Mouse (Mus musculus) A20 (cell line): ENCODE results near the gene Peli1.

Experiments used
- DNase-seq: peaks from one replicate; pipeline ENCODE4 v3.0.0-alpha.2; 2011; ENCODE audit warnings: low read depth, low spot score

The Peli1 gene

DNA sequence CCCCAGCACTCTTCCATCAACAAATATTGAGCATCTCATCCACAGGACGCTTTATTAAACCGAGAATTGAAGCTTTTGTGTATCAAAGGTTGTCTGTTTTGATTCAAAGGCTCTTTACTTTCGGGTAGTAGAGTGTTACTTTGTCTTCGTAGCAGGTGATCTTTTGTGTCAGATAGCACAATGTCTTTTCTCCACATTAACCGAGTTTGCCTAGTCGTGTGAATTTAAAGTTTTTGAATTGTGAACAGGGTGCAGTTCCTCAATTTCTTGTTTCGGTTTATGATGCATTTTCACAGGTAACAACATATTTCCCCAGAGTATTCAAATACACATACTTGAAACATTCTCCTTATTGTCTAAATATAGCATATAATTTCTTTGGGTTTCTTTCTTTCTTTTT lies 1.5 kb downstream of the Peli1 start:
- peak; percentile 81 for DNase-seq

DNA sequence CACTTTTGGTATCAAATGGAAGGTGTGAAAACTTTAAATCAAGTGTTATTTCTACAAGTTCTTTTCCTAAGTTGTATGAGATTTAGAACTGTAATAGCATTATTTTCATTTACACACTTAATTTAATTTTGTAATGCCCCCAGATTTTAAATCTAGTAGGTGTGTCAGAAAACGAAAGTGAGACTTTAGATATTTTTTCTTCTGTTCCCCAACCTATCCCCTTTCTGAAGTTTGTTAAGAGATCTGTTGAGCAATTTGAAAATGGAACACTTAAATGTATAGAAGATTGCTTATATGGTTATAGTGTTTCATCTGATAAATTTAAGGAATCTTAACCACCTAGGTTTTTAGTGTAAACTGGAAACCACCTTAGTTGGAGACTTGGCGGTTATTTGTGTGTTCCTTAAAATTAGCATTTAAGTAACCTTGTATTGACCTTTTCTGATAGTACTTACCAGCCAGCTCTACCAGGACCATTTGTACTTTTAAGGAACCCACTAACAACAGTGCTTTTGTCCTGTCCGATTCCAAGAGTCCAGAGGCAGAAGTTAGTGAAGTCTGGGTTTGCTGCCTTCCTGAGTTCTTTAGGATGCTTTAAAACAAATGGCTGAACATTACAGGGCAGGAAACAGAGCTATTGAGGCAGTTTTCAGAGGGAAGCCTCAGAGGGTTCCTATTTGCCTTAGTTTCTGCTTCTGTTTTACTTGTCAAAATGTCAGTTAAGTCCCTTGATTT lies 2.2 kb downstream of the Peli1 start:
- peak; percentile 58 for DNase-seq

DNA sequence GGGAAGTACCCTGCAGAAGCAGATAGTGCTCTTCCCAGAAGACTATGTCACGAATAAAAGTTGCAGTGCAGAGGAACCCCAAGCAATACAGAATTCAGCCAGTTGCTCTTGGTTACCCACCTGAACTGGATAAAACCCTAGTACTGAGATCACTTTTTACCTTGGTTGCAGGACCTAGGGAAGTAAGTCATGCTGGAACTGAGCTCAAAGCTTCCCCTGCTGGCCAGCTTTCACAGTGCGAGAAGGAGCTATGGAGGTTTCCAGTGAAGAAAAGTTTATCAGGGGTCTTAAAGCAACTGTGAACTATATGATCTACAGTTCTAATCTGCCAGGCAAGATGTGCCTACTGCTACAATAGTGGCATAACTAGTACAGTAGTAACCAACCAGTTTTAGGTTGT lies 5.5 kb downstream of the Peli1 start:
- DNase-seq: peak; percentile 37

DNA sequence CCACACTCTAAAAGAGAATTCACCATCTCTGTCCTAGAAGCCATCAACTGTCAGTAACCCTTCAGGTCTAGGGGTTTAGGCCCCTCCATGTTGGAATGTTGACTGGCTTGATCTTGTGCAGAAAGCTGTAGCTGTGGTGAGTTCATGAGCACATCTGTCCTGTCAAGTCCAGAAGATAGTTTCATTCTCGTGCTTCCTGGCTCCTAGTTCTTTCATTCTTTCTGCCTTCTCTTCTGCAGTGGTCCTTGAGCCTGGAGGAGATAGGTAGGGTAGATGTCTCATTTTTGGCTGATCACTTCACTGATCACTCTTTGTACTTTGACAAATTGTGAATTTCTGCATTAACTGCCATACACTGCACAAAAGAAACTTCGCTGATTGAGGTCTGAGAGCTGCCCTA lies 7.4 kb downstream of the Peli1 start:
- DNase-seq: no peak

DNA sequence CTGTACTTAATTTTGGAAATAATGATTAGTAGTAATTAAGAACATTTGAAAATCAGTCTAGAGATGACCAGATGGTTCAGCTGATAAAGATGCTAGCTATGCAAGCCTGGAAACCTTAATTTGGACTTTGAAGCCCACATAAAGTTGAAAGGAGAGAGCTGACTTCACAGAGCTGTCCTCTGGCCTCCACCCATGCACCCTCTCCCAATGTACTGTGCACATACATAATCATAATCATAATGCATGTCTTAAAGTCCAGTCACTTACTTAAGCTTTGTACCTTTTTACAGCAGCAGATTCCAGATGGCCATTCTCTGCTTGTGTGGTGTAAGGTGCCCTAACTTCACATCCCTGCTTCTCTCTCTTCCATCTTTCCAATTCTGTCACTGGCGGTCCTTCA lies 9.6 kb downstream of the Peli1 start:
- DNase-seq: no peak

DNA sequence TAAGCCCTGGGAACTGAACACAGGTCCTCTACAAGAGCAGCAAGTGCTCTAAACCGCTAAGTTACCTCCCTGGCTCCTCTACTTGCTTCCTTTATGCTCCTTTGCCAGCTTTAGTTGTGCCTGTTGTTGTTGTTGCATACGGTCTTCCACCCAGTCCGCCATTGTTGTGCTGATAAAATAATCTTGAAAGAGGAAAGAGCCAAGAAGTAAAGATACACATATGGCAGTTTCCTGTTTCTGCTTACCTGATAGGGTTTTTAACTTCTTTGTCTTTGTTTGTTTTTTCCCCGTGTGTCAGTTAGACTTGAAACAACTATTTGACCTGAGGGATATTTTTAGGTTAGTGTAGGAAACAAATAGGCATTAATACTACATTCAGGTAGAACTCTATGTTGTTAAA lies 10.2 kb downstream of the Peli1 start:
- no peak for DNase-seq

DNA sequence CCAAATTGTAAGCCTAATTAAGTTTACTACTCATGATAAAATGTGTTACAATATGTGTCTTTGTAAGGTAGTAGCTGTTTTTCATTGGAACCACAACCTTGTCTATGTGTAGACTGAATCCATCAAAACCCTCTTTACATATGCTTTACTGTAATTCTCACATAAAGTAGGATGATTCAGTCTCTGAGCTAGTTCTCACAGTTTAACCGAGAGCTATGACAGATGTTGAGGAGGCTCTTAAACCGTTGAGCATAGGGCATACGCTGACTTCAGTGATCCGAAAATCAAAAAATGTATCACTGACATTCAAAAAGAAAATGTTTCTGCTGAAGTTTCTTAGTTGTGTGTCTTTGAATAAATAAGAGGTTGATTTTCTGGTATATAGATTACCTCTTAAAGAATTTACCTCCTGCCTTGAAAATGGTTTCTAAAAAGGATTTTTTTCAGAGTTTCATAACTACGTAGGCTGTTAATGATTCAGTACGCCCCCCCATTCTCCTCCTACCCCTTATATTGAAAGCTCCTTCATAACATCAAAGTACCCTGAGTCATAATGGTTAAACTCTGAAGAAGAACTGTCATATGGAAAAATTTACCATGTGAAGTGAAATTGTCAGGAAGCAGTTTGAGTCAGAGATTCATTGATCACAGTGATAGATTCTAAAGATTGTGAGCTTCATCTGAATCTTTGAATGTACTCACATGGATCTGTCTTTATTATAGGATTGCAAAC lies 11.3 kb downstream of the Peli1 start:
- no peak for DNase-seq

DNA sequence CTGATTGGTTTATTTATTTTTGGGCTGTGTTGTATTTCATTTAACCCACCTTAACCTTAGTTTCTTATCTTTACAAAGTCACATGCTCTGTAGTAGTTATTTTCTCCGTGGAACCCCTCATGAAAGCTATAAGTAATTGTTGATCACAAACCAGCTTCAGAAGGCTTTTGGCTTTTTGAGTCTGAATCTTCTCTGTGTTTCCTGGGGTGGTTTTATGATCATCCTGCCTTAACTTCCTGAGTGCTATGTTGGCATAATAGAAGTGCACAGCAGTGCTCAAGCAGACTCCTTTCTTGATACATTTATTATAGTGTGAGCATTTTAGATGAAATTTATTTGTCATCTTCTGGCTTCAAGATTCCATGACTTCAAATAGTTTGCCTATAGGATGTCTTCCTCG lies 12.1 kb downstream of the Peli1 start:
- no peak for DNase-seq

DNA sequence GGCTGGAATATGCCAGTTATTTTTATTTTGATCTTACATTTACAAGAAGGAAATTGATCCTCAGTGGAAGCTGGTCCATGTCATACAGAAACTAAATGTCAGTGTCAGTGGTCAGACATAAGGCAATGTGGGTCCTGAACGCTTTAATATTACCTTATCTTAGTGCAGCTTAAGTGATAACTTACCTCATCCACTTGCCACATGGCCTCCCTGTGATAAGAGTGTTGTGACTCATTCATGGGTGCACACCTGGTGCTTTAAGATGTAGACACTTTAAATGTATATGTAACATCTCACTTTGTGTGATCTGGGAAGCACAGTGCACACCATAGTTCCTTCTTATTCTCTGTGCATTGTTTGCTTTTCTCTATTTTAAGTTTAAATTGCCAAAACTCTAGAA lies 14.3 kb downstream of the Peli1 start:
- DNase-seq: no peak

DNA sequence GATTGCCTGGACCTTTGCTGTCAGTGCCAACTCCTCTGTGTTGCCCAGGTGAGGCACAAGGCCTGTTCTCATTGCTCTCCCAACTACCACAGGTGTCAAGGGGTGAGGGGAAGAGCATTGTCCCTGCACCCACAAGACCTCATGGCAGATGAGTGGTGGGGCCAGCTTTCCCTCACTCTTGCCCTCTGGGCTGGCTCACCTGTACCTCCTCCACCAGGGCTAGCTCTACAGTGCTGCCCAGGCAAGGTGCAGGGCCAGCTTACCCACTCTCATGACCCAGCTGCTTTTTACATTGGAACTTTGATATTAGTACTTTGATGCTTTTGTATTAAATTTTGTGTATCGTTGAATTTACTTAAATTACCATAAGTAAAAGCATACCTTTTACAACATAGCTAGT lies 16.0 kb downstream of the Peli1 start:
- DNase-seq: no peak

DNA sequence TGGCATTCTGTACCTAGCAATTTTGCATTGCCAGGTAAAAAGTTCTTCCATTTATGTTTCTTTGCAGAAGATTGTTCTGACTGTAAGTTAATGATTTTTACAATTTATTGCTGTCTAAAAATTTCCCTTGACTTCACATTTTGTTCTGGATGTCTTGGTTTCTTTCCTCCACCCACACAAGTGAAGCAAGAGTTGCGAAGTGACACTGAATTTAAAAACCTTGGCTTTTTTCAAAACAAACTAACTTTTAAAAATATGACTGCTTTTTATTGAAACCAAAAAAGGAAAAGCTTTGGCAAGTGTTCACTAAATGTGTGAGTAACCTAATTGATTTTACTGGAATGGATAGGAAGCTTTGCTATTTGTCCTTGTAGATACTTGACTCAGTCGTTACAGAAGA lies 18.2 kb downstream of the Peli1 start:
- no peak for DNase-seq

DNA sequence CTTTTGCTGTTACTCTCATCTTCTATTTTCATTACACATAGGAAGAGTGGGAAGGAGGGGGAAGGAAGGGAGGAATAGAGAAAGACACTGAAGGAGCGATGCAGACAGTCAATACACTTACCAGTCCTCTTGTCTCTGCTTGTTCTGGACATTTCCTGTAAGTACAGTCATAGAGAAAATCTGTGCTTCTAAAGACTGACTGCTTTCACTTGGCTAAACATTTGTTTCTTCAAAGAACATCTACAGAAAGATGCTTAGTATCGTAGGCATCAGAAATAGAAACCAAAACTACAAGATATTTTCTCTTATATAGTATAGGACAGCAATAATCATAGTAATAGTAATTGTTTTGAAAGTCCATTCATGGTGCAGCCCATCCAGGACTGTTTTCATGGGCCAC lies 23.4 kb downstream of the Peli1 start:
- DNase-seq: no peak

DNA sequence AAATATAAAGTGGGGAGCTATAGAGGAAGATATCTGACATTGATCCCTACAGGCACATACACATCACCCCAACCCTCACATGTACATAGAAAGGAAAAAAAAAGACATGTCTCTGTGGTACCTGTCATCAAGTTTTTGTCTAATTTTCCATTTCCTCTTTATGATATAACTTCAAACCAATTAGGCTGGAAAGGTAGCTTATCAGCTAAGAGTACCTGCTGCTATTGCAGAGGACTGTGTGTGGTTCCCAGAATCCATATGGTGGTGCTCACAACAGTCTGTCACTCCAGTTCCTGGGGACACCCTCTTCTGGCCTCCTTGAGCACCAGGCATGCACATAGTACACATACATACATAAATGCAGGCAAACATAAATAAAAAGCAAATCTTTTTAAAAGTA lies 24.7 kb downstream of the Peli1 start:
- no peak for DNase-seq

DNA sequence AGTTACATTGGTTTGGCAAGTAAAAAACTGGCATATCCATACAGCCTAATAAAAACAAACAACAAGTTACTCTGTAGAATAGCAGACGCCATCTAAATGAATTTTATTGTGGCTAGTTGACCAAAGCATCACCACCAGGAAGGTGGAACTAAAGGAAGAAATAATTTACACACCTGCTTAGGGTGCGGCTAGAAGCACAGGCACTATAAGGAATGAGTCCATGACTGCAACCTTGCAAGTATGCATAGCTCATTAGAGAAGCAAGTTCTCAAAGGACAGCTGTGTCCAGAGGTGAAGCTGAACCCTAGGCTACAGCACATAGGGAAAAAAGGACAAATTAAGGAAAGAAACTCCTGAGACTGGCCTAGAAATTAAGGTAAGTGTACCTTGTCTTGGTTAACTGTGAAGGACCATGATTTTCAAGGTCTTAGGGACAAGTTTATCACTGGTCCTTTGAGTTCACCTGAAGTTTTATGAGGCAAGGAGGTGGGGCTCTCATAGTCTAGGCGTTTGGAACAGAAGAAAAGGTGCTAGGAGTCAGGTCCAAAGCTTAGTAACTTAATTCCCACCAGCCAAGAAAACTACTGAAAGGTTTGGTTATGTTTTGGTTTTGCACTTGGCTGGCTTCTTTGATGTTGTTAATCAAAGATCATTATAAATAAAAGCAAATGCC lies 25.7 kb downstream of the Peli1 start:
- DNase-seq: no peak

DNA sequence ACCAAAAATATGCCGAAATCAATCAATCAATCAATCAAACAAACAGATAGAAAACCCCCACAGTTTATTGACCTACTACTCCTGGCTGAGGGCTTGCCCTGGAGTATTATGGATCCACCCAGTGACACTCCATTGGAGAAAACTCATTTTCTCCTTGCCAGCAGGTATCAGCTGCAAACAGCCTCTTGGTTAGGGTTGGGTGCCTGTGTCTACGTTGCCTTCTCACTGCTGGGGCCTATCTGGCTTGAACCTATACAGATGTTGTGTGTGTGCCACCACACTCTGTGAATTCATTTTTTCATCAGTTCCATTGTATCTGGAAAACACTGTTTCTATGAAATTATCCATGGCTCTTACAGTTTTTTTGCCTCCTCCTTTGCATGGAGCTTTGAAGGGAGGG lies 30.6 kb downstream of the Peli1 start:
- no peak for DNase-seq

DNA sequence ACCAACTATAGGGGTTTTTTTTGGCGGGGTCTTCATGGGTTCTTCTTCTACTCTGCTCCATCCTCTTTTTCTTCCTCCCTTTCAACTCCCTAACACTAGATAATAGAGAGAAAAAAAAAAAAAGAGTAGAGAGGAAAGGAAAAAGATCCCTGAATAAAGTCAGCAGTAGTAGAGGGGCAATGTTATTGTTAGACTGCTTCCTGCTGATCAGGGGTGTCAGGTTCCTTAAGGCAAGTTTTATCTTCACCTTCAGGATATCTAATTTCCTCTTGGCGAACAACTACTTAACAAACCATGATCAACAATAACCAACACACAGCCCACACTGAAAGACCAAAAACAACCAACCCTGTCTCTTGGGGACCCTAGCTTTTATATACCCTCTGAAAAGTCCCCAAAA lies 31.3 kb downstream of the Peli1 start:
- no peak for DNase-seq

DNA sequence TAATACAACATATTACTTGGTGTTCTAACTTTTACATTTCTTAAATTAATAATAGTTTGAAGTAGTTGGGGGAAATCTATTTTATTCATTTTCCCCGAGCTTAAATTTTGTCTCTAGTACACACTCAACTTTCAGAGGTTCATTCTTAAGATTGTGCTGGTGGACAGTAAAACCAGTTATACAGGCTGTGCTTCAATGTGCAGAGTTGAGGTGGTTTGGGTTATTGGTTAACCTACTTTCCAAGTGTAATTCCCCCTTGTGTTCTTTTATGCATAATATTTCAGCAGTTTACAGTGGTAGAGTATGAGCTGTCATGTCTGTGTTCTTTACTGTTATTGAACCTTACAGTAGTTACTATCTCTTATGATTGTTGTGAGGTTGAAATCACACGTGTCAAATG lies 40.6 kb downstream of the Peli1 start:
- DNase-seq: no peak

DNA sequence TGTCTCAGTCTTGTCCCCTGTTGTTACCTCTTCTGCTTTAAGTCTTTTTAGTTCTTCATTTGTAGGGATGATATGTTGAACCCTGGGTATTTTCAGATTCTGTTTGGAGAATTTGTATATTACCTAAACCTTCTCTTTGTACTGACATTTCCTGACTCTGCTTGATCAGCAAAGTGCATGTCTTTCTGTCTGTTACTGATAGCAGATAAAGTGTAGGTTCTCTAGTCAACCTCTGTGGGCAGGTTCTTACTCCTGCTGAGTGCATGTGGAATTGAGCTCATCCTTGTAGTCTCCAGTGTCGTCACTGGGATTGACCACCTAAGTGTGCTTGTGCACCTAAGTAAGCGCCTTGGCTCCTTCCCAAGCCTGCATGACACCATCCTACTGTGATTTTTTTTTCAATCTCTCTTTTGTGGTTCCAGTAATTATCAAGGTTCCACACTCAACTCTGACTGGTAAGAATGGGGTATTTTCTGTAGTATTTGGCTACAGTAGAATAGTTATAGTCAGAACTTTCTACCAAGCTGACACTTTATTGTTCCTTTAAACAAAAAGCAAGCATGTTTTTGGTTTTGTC lies 43.9 kb downstream of the Peli1 start:
- no peak for DNase-seq

DNA sequence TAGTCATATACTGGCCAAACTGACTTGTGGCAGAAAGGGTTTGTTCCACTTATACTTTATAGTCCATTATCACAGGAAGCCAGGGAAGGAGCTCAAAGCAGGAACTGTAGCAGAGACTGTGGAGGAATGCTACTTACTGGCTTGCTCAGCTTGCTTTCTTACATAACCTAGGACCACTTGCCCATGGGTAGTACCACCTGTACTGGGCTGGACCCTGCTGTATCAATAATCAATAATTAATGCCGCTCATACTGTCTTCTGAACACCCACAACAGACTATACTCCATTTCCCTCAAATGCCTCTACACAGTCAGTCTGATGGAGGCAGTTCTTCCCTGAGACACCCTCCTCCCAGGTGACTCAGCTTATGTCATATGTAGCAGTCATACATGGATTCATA lies 48.4 kb downstream of the Peli1 start:
- no peak for DNase-seq

DNA sequence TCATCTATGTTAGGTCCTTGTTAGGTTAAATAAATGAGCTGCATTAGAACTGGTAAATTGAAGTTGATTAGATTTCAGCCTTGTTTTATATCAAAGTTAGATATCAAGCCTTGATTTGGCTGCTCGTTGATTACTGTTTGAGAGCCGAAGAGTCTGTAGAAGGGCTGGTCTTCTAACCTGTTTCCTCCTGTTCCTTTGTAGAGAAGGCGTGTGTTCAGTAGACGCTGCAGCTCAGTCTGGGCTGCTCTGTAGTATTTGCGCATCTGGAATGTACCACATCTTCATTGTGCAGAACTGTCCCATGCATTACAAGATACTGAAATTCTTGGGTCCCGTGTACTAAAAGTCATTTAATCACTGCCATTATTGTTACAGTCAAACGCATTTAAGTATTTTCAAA lies 50.2 kb downstream of the Peli1 start:
- DNase-seq: no peak

DNA sequence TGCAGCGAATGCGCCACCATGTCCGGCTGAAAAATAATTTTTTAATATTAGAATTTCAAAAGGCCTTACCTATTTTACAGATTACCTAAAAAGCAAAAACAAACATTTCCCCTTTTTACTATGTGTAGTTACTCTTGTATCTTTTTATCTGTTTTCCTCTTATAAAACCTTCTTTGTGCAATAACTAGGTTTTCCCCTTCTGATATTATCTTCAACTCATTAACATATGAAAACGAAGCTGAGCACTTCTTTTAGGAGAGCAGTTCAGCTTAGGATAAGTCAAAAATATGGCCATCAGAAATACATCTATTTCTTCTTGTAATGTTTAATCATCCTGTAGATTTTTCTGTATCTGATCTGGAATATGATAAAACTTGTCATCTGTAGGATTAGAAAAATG lies 50.7 kb downstream of the Peli1 start:
- DNase-seq: no peak

DNA sequence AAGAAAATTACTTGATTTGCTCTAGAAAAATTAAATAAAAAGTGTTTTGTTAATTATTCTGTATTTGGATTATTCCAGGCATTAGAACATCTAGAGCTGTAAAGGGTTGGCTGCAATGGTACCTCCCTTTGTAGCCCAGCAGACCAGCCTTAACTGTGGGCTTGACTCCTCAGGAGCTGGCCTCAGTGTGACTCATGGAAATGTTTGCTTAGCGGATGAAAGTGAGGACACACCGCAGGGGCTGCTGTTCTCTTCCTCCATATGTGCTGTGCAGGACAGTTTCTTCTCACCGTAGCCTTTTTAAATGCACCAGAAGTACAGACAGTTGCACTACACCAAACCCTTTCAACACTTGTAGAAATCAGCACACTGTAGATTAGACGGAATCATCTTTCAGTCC lies 58.4 kb downstream of the Peli1 start:
- no peak for DNase-seq

DNA sequence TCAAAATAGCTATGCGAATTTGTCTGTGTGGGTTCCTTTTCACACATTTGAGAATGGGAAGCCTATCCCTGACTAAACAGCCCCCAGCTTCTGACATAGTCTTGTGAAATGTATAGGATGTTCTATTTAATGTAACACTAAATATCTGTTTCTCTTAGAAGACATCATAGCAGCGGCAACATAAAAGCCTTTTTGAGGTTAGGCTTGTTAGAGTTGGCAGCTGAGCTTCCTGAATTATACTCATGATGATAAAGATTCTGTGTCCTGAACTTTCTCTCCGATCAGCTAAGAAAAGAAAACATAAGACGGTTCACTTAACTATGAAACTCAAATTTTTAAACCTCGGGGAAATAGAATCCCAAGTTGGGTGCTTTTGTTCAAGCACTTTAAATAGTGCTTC lies 59.2 kb downstream of the Peli1 start:
- no peak for DNase-seq
